Mouse (Mus musculus) fat pad, adult 2 months (tissue): ENCODE results near the gene Filip1l.
"Not testable (repeated sequence)": the region's sequence is repeated elsewhere in the genome, so short reads cannot be mapped to it uniquely, and the experiment has no call there.

Experiments used
- DNase-seq: peaks from one replicate; pipeline ENCODE4 v3.0.0-alpha.2; 2011; ENCODE audit warnings: low read depth, low spot score; ENCODE audit errors: extremely low read depth

Filip1l gene

DNA sequence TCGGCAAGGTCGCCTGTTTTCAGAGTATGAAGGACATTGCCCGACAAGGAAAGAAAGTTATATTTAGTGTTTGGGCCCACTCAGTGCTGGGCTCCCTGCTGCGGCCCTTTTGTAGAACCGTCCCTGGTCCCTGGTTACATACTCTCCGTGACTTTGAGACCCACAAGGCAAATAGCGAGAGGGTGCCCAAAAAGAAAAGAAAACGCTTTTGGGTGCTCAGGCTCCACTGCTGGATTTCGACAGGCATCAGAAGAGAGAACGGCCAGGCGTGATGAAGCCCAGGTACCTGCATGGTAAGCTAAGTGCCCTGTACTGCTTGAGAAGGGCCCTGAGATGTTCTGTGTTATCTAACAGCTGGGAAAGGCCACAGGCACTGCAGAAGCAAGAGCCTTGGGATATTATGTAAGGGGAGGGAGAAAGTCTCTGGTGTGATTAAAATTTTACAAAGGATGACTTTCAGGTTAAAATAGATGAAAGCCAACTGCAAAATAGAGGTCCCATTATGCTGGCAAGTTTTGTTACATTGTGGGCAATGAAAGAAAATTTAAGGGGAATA, 351 bp downstream of the Filip1l start:
- DNase-seq, result no peak

DNA sequence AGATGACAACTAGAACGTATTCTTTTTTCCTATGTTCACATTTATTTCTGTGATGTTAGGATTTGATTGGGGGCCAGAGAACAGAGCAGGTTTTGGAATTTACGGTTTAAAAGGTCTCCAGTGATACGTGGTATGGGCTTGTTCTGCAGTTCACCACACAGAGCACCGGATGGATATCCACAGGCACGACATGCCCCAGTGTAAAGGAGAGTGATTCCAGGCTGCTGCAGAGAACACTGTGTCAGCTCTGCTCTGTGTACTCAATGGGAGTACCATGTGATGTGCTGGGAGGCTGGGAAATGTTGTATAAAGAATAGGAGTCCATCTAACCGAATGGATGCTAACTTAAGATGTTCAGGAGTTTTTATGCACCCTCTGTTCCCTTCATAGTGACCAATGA, 1.0 kb downstream of the Filip1l start:
- no peak for DNase-seq

DNA sequence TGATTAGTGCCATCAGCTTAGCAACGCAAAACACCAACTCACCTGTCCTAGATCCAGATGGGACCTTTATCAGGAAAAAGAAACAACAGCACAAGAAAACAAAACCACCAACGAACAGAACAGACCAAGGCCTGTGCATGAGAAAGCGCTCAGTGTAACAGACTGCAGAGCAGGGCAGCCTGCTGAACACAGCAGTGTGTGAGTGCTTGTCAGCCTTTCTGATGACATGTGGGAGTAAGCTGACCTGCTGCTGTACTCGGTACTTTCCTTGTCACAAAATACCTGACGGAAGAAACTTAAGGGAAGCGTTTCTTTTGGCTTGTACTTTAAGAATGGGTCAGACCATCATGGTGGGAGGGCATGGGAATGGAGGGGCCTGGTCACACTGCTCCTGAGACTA, 3.6 kb downstream of the Filip1l start:
- no peak for DNase-seq

DNA sequence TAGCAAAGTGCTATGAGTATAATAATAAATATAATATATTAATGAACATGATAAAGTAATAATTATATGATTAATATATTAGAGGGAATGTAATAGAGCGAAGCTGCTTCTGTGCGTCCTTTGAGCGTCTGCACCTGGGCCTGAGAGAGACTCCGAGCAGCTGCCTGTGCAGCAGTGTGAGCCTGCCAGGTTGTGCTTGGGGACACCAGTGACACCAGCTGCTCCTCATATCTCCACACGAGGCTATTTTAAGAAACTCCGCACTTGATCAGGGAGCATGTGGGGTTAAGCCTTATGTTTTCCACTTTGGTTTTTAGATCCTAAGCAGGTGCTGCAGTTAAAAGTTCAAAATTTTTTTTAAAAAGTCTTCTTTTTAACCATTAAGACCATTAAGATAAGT, 4.1 kb downstream of the Filip1l start:
- no peak for DNase-seq

- no peak for DNase-seq
Measured at GRCm38 (mm10) chr16:57359251-57359650, 6.4 kb downstream of the Filip1l start.

GRCm38 (mm10) chr16:57360785-57361184, 7.9 kb downstream of the Filip1l start:
- DNase-seq, result no peak

DNA sequence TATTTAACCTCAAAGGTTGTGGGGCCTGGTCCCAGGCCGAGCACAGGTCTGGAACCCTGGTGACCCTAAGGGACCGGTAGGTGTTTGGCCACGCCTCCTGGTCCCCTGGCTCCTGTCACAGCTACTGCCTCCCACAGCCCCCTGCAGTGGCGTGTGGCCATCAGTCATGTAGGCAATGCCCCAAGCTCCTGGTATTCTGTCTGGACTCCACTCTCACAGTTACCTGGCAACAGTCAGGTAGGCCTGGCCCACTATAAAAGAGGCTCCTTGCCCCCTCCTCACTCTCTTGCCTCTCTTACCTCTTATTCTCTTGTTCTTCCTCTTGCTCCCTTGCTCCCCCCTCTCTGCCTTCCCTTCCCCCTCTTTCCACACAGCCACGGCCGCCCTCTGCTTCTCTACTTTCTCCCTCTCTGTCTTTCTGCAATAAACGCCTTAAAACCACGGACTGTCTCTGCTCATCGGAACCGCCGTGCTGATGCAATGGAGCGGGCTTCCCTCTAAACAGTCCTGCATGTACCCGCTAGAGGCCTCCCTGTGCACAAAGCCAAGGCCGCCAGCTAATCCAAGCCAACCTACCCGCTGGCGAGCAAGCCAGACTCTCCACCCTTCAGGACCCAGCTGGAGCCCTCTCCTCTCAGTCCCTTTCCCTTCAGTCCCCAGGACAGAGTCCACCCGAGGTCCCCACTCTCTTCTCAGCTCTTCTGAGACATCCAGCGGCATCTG, 9.9 kb downstream of the Filip1l start:
- no peak for DNase-seq

- no peak for DNase-seq
Measured at GRCm38 (mm10) chr16:57364498-57364897, 11.6 kb downstream of the Filip1l start.

GRCm38 (mm10) chr16:57366141-57366540, 13.2 kb downstream of the Filip1l start:
- no peak for DNase-seq

- no peak for DNase-seq
Measured at GRCm38 (mm10) chr16:57366941-57367694, 14.2 kb downstream of the Filip1l start.

GRCm38 (mm10) chr16:57369846-57370496, 17.1 kb downstream of the Filip1l start:
- no peak for DNase-seq

DNA sequence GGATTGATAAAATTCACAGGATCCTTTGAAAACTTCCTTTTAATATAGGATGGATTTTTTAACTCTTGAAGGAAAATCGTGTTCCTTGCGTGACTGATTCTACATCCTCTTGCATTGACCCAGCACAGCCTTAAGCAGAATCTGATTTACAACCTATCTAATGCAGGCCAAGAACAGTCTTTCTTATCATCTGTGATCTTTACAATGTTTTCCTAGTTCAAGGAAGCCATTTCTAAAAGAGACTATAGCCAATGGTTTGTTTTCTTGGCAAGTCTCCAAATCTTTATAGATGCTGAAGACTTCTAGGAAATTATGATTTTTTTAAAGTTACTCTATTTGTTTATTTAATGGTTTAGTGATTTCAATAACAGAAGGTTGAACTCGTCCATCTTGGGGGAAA, 19.3 kb downstream of the Filip1l start:
- DNase-seq, result no peak

DNA sequence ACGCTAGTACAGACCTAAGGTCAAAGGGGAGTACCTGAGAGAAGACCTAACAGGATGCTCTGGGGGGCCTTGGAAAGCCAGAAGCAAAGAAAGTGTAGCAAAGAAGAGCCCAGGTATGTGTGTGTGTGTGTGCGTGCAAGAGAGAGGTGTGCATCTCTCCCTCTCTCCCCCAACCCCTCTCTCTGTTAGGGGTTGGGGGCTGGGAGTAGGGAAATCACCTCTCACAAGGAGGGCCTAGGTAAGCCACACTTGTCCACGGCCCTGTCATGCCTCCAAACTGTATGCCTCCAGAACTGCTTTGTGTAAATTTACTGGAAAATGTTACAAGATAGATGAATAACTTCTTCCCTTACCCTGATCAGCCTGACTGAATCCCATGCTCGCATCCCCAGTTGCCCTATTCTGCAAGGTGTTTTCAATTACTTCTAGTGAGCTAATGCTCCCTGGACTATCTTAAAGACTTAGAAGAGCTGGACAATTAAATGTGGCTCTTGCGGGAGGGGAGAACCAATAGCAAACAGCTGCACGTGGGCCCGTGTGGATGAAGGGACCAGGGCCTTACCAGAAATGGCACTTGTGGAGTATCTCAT, 22.4 kb downstream of the Filip1l start:
- no peak for DNase-seq

DNA sequence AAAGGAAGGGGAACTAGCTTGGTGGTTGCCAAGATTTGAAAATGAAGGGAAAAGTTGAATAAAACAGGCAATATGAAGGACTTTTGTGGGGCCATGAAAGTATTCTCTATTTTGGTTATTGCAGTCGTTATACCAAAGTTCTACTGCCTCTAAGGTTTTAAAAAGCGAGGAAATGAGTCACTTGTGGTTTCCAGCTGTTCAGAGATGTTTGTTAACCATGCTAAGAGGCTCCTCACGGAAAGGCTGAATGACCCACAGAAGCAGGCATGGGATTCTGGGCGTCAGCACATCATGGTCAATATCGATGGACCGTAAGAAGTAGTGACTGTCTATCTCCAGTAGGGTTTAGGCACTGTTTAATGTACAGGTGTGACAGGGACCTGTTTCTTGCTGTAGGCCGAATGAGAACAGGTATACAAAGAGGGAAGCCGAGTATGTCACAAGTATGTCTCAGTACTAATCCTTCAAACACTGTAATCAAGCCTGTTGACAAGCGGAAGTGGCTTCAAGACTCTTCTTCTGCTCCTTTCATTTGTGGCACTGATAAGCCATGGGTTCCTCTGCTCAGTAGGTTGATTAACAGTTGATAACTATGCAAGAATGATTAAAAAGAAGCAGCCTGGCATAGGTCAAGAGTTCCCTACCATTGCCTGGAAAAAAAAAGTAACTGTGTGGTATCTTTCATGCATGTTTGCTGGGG, 25.9 kb downstream of the Filip1l start:
- DNase-seq, result no peak

GRCm38 (mm10) chr16:57383266-57383971, 30.5 kb downstream of the Filip1l start:
- no peak for DNase-seq

GRCm38 (mm10) chr16:57384274-57384673, 31.4 kb downstream of the Filip1l start:
- no peak for DNase-seq

- DNase-seq, result no peak
Measured at GRCm38 (mm10) chr16:57389566-57390251, 36.8 kb downstream of the Filip1l start.

- DNase-seq, result not testable (repeated sequence)
Measured at GRCm38 (mm10) chr16:57391171-57391570, 38.3 kb downstream of the Filip1l start.

DNA sequence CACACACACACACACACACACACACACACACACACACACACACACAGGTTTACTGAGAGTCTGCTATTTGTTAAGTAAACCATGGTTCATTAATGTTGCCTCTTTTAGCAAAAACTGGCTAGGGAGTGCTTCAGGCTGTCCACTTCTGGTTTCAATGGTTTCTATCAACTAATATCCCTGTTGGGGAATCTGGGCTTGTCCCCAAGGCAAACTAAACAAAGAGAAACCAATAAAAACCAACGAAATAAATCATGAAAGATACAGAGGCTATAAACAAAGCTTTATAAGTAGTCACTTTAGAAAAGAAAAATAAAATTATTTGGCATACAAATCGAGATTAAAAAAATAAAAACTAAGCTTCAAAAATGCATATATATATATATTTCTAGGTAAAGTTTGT, 39.6 kb downstream of the Filip1l start:
- no peak for DNase-seq
